Mouse (Mus musculus) heart, adult 11 months (tissue): ENCODE results near the gene Olfr1331.
"Not testable (repeated sequence)": the region's sequence is repeated elsewhere in the genome, so short reads cannot be mapped to it uniquely, and the experiment has no call there.

Experiments used
- DNase-seq: peaks from one replicate; pipeline ENCODE4 v3.0.0; 2022

The Olfr1331 gene

DNA sequence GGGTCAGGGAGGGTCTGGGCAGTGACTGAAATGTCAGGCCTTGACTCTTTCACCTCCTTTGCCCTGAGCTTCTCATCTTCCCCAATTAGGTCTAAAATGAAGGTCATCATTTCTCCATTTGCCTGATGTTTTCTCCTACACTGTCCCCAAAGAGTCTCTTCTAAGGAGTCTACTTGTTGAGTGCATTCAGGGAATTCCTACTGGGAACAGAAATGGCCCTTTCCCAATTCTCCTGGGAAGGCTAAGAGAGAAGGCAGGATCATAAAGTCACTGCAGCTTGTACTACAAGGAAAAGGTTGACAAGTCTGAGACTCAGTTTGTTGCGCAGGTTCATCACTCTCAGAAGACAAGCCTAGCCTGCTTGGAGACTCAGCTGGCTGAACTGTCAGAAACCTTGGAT, at the start of gene Olfr1331:
Gene Olfr1331, plus strand, starts transcription at position 301 of the 400 bp plus-strand sequence.
- no peak for DNase-seq

DNA sequence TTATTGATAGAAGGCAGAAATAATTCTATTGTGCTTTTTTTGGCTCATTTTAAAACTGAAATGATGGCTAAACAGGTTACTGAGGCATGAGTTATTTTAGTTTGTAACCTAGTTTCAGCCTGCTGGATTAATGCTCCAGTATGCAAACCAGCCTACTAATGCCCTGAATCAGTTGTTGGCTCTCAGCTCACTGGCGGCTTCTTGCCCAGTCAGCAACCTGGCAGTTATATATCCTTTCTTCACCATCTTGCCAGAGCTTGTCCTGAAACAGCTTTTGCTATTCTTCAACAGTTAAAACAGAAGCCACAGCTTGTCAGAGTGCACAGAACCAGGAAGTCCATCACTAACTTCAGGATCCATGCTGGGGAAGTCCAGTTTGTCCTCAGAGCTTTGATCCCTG, 45.5 kb upstream of the Olfr1331 start:
- DNase-seq = no peak

DNA sequence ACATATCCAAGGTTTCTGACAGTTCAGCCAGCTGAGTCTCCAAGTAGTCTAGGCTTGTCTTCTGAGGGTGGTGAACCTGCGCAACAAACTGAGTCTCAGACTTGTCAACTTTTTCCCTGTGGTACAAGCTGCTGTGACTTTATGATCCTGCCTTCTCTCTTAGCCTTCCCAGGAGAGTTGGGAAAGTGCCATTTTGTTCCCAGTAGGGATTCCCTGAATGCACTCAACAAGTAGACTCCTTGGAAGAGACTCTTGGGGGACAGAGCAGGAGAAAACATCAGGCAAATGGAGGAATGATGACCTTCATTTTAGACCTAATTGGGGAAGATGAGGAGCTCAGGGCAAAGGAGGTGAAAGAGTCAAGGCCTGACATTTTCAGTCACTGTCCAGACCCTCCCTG, 28.3 kb upstream of the Olfr1331 start, which contains the start of gene Olfr1333:
Gene Olfr1333, minus strand, starts transcription at position 101 of the 400 bp plus-strand sequence.
- DNase-seq = peak; percentile 30

DNA sequence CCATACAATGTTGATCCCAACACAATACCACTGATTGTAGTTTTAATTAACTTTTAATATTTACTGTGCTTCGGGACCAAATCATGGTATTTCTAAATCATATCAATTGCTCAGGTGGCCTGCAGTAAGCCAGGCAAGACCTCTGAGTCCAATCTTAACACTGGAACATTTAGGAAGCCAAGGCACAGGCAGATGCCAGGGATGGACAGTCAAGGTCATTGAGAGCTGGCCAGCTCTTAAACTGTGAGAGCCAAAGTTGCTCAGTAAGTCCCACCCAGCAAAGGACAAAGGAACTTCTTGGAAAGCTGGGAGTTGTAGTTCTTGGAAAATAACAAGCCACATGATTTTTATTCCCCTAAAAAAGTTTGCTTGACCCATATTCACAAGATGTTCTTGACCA, 2.7 kb upstream of the Olfr1331 start:
- peak; percentile 83 for DNase-seq

DNA sequence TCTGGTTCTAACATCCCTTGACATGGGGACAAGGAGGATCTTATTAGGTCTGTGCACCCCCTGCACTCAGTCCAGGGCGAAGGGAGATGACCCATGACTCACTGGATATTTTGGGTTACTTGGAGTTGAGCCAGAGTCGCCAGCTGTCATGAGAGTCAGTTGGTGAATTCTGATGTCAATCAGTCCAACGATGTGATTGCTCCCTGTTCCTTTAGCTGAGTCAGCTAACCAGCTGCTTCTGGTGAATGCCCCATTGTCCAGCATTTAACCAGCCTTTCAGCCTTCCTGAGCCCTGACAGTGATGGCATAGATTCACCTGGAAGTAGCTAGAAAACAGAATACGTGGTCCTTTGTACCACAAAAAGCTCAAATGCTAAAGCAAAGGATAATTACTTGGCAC, 1.7 kb upstream of the Olfr1331 start:
- peak; percentile 88 for DNase-seq

DNA sequence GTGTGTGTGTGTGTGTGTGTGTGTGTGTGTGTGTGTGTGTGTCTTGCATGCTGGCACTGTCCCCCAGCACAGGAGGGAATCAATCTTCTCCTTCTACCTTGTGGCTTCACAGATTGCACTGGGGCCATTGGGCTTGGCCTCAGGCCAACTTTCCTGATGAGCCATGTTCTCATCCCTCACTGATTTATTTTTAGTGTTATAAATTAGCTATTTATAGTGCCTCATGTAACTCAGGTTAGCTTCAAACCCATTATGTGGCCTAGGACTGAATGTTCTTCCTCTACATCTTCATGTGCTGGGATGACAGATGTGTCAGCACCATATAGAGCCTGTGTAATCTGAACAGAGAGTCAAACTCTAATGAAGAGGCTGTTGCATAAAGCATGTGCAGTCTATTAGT, 3.1 kb downstream of the Olfr1331 start:
- DNase-seq = peak; percentile 59

DNA sequence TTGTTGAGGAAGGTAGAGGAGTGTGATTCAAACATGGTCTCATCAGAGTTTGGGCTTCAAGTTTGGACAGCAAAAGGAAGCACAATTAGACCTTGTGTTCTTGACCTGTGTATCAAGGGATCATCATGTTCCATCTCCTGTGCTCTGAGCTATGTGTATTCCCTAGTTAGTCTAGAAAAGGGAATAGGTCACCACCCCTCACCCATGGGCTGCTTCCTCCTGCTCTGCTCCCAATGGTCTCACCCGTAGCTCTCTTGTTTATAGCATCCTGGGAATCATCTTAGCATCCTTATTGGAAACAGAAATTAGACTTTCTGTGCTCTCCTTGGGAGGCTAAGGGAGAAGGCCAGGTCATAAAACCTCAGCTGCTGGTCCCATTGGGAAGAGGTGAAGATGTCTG, 23.8 kb downstream of the Olfr1331 start, which contains the start of gene Olfr1330:
Gene Olfr1330, plus strand, starts transcription at position 301 of the 400 bp plus-strand sequence.
- DNase-seq = peak; percentile 39

DNA sequence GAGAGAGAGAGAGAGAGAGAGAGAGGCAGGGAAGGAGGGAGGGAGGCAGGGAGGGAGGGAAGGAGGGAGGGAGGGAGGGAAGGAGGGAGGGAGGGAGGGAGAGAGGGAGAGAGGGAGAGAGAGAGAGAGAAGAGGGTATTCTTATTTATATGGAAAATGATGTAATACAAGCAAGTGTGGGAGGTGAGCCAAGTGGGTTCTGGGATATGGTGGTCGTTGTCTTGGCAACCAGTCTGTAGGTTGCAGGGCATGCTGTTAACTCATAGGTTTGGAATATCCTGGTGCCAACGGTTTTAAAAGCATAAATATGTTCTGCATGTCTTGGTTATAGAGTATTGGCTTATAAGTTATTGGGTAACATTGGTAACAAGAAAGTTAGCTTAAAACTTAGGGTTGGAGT, 37.5 kb downstream of the Olfr1331 start:
- DNase-seq = no peak

DNA sequence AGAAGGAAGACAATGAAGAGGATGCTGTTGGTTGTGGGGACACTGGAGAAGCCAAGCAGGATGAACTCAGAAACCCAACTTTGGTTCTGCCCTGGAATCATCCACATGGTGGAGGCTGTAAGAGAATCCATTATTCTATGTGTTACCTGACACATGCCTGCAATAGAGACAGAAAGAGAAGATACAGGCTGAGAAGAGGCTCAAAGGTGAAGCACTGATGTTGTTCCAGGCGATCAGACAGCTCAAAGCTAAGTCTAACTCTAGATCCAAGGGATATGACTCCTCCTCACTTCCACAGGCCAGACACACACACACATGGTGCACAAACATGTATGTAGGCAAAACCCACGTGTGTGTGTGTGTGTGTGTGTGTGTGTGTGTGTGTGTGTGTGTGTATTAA, 52.9 kb downstream of the Olfr1331 start, which contains the start of gene Olfr1329:
Gene Olfr1329, minus strand, starts transcription at position 101 of the 400 bp plus-strand sequence.
- DNase-seq = not testable (repeated sequence)
